20 mouse cellular contexts compared by ENCODE assay signal in genomic region chr6:37245757-37246156, GRCm38 (mm10). TPM values are rescaled to one million over a fixed set of nuclear protein-coding genes. Genes with fewer than 3 reads are reported as not detected.
DNase-seq lines count a peak whose midpoint lies in the region; ATAC-seq lines count a peak whose summit lies in the region.
"Had no signal": no experiment of that assay in that cellular context is flagged by ENCODE, and none has a peak within 500 bp of the region (broad histone marks: within the 10 kb centered on the region; RNA-seq: fewer than 3 reads in every experiment).

No protein-coding gene starts in this region.

- peak; percentile 34 for DNase-seq in heart, adult 11 months
- DNase-seq in heart, postnatal 14 days, result no peak
- DNase-seq in left cerebral cortex, adult 9 months (ENCODE audit: low spot score in 2 of 2), result peak; percentile 39 to 44
- DNase-seq in left cerebral cortex, postnatal 4 days, result no peak
- DNase-seq in right cerebral cortex, postnatal 10 days (ENCODE audit: low spot score in 2 of 2), result peak; percentile 66 to 73
- no peak for DNase-seq in right cerebral cortex, adult 18-20 months
- DNase-seq in urinary bladder, adult 18-20 months (ENCODE audit: low spot score in 2 of 2), result no peak
- DNase-seq: B cell, adult 2 months; cerebellum, postnatal 14 days; embryo, embryonic 11 days; heart, postnatal 36 days; kidney, adult 8-10 months; kidney, postnatal 14 days; lung, postnatal 4 days; spleen, adult 18-20 months; thymus, postnatal 25 days had no signal

- 55% methylated on average over 7 of the region's 7 CpGs for WGBS in midbrain, embryonic 16.5 days

- ATAC-seq in midbrain, embryonic 16.5 days, result 0 out of 2 replicates have a peak, but pooled peaks have one; percentile 42

- no peaks in the 10 kb centered on the region for H3K9me3 ChIP-seq in midbrain, embryonic 16.5 days (replicated peaks; ENCODE audit: control insufficient read depth, low read length, poor library complexity, severe bottlenecking)
- H3K9me3 ChIP-seq: lung, embryonic 15.5 days had no signal

- H3K4me3 ChIP-seq in midbrain, embryonic 16.5 days (ENCODE audit: low read depth, low read length), result no peak overlapping the region
- H3K4me3 ChIP-seq: lung, embryonic 15.5 days had no signal

- intact Hi-C loops in heart, postnatal 14 days (cut with DNase I), result no loop called here
- intact Hi-C loops in left cerebral cortex, postnatal 4 days (cut with DNase I), result no loop called here

- no peaks in the 10 kb centered on the region for H3K36me3 ChIP-seq in midbrain, embryonic 16.5 days (ENCODE audit: control insufficient read depth, insufficient read depth, low read length)
- H3K36me3 ChIP-seq: lung, embryonic 15.5 days had no signal

- H3K27me3 ChIP-seq in midbrain, embryonic 16.5 days (ENCODE audit: control insufficient read depth, insufficient read depth, low read depth, low read length), result no peaks in the 10 kb centered on the region
- H3K27me3 ChIP-seq: lung, embryonic 15.5 days had no signal

- H3K4me2 ChIP-seq in midbrain, embryonic 16.5 days (ENCODE audit: low read length), result no peak overlapping the region
- H3K4me2 ChIP-seq: heart, embryonic 11.5 days; lung, embryonic 15.5 days had no signal

- no peak overlapping the region for H3K9ac ChIP-seq in midbrain, embryonic 16.5 days (ENCODE audit: low read depth, low read length)
- H3K9ac ChIP-seq: liver, embryonic 14.5 days; lung, embryonic 15.5 days had no signal

- no peak overlapping the region for H3K27ac ChIP-seq in midbrain, embryonic 16.5 days (ENCODE audit: low read length)
- H3K27ac ChIP-seq: liver, embryonic 14.5 days; lung, embryonic 15.5 days had no signal

- H3K4me1 ChIP-seq in midbrain, embryonic 16.5 days (ENCODE audit: control insufficient read depth, insufficient read depth, low read length), result peaks cover 8% of the 10 kb centered on the region
- H3K4me1 ChIP-seq: lung, embryonic 15.5 days had no signal

RNA-seq across cellular contexts. Expression of gene Dgki, which starts 54.2 kb away (rescaled TPM):
- under 1 TPM; 0.26 to 0.27 TPM for total RNA-seq in heart, postnatal 14 days (2021)
- total RNA-seq in left cerebral cortex, postnatal 4 days (2021), result 10 to 100 TPM; 49.4 to 53.8 TPM
- polyA plus RNA-seq in midbrain, embryonic 16.5 days (2015; fragmentation: Nextera tagmentation; extraction: Ambion mirVana), result 7.4 and 7.6 TPM in 2 replicates

Comparison
In these comparisons a context has a peak if more than half of its experiments do, and no peak if none do; other contexts are left out.
1. DNase-seq: peak in heart, adult 11 months (single experiment), left cerebral cortex, adult 9 months (2 of 2) and right cerebral cortex, postnatal 10 days (2 of 2); none in heart, postnatal 14 days (0 of 2), left cerebral cortex, postnatal 4 days (single experiment), right cerebral cortex, adult 18-20 months (single experiment) and urinary bladder, adult 18-20 months (0 of 2).
2. RNA of gene Dgki, which starts 54.2 kb away (total RNA-seq): 49.4 to 53.8 TPM in left cerebral cortex, postnatal 4 days; 0.26 to 0.27 TPM in heart, postnatal 14 days; every median in the first group is over 10 times any median in the second.